Mouse (Mus musculus): ENCODE data around the gene Pced1b. TPM values are rescaled to one million over a fixed set of nuclear protein-coding genes. Genes with fewer than 3 reads are reported as not detected.

Pced1b gene
- polyA plus RNA-seq, 1 experiment = 3.5 TPM

DNA sequence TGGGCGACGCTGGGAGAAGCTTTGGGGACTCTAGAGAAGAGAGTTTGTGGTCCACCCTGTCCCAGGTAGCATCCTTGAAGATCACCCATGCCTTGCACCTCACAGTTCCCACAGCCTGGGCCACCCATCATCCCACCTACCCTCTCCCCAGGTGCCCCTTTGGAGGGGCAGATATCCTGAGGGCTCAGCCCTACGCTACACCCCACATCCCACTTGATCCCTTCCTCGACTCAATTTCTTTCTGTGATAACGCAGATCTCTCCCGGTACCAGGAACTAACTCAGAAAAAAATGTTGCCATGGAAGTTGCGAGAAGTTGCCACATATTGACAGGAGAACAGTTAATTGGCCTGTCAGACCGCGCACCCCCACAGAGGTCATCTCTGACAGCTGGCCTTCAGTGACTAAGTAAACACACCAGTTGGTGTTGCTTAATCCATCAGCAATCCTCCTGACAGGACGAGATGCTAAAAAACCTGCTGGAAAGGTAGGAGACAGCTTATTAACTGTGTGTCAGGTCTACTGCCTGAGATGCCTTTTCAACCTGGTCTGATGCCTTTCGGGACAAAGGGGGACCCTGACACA is 17.3 kb upstream of the Pced1b start:
- Histone ChIP-seq H3K4me1 (ENCODE audit: control insufficient read depth, insufficient read depth, low read length) (no peaks in the 10 kb centered on the region), H3K27ac (ENCODE audit: insufficient read depth, low read depth, low read length) (no peak overlapping the region), H3K4me3 (ENCODE audit: insufficient read depth, low read length) (no peak overlapping the region)
- no peak for TF ChIP-seq POLR2A (IDR thresholded peaks at IDR 0.05; ENCODE audit: borderline replicate concordance, low read depth, low read length)
- no peak for TF ChIP-seq CTCF (IDR thresholded peaks at IDR 0.05; ENCODE audit: low read depth, low read length)

DNA sequence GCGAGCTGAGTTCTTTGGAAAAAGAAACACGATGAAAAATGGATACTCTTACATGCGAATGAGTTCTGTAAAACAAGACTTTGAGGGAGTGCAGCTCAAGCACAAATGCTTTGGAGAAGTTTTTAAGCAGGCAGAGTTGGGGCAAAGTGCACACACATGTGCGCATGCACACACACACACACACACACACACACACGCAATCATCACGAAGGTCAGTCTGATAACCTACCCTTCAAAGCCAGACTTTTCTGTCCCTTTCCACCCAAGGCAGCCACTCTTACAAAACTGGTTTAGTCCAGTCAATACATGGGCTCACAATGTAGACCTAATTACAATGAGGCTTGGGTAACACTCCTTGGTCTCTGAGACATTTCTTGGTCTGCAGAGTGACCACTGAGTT is 12.8 kb upstream of the Pced1b start:
- TF ChIP-seq POLR2A (IDR thresholded peaks at IDR 0.05; ENCODE audit: borderline replicate concordance, low read depth, low read length) (no peak), CTCF (IDR thresholded peaks at IDR 0.05; ENCODE audit: low read depth, low read length) (no peak)
- H3K27ac ChIP-seq (ENCODE audit: insufficient read depth, low read depth, low read length) = no peak overlapping the region
- no peak overlapping the region for H3K4me3 ChIP-seq (ENCODE audit: insufficient read depth, low read length)
- H3K4me1 ChIP-seq (ENCODE audit: control insufficient read depth, insufficient read depth, low read length) = no peaks in the 10 kb centered on the region

DNA sequence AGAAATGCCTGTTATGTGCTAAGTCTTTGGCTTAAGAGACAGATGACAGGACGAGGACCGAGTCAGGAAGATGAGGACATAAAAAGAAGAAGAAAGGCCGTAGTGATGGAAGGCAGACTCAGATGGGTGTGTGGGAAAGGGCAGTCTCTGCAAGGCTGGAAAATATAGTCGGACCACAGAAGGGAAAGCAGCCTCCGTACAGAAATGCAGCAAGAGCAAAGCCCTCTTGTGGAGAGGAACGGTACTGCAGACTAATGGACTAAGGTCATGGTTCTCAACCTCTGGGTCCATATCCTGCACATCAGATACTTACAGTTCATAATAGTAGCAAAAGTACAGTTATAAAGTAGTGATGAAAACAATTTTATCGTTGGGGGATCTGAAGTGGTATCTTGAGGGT is 11.7 kb upstream of the Pced1b start:
- TF ChIP-seq POLR2A (IDR thresholded peaks at IDR 0.05; ENCODE audit: borderline replicate concordance, low read depth, low read length) (no peak), CTCF (IDR thresholded peaks at IDR 0.05; ENCODE audit: low read depth, low read length) (peak; percentile 39)
- Histone ChIP-seq H3K27ac (ENCODE audit: insufficient read depth, low read depth, low read length) (no peak overlapping the region), H3K4me3 (ENCODE audit: insufficient read depth, low read length) (no peak overlapping the region), H3K4me1 (ENCODE audit: control insufficient read depth, insufficient read depth, low read length) (no peaks in the 10 kb centered on the region)

DNA sequence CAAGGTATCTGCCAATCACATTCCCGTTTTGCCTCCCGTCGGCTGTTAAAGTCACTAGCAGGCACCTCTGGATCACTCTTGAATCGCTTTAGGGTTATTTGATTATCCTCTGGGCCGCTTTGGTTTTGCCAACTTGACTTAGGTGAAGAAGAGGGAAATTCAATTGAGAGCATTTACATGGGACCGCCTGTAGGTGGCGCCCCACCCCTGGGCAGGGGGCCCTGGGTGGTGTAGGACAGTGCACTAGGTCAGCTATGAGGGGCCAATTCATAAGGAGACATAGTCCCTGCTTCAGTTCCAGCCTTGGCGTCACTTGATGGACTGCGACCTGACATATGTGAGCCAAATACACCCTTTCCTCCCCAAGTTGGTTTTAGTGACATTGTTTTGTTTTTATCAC is 10.0 kb upstream of the Pced1b start:
- H3K4me1 ChIP-seq (ENCODE audit: control insufficient read depth, insufficient read depth, low read length) = no peaks in the 10 kb centered on the region
- H3K27ac ChIP-seq (ENCODE audit: insufficient read depth, low read depth, low read length) = no peak overlapping the region
- TF ChIP-seq CTCF (IDR thresholded peaks at IDR 0.05; ENCODE audit: low read depth, low read length) (peak; percentile 54; the same call in 1 of the 2 replicates), POLR2A (IDR thresholded peaks at IDR 0.05; ENCODE audit: borderline replicate concordance, low read depth, low read length) (no peak)
- H3K4me3 ChIP-seq (ENCODE audit: insufficient read depth, low read length) = no peak overlapping the region

DNA sequence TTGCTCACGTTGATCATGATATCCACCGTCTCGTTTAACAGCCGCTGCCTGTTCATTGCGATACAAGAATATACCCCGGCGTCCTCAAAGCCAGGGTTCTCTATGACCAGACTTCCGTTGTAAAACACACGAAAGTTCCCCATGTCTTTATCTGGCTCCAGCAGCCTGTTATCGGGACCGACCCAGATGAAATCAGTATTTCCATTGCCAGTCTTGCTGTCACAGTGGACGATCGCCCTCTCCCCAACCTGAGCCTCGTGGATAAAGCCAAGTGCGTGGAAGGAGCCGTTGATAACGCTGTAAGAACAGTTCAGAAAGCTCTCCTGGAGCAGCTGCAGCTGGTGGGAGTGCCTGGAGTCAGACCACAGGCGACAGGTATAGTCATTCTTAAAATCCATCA is 1.5 kb upstream of the Pced1b start:
- TF ChIP-seq CTCF (IDR thresholded peaks at IDR 0.05; ENCODE audit: low read depth, low read length) (no peak), POLR2A (IDR thresholded peaks at IDR 0.05; ENCODE audit: borderline replicate concordance, low read depth, low read length) (no peak)
- H3K4me3 ChIP-seq (ENCODE audit: insufficient read depth, low read length) = no peak overlapping the region
- H3K27ac ChIP-seq (ENCODE audit: insufficient read depth, low read depth, low read length) = no peak overlapping the region
- no peaks in the 10 kb centered on the region for H3K4me1 ChIP-seq (ENCODE audit: control insufficient read depth, insufficient read depth, low read length)

DNA sequence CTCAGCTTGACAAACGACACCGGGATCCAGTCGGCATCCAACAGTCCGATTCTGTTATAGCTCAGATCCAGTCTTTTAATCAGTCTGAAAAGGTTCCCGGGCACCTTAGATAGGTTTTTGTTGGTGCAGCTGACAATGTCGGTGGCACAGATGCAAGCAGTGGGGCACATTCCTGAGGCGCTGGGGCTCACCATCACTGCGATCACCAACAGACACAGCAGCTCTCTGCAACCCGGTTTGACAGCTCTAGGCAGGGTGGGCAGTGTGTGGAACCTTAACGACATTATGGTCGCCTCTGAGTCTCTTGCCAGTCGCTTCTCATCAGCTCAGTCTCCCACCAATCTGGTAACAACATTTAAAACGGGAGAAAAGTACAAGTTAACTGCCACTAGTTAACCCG is 651 bp upstream of the Pced1b start:
- TF ChIP-seq CTCF (IDR thresholded peaks at IDR 0.05; ENCODE audit: low read depth, low read length) (no peak), POLR2A (IDR thresholded peaks at IDR 0.05; ENCODE audit: borderline replicate concordance, low read depth, low read length) (no peak)
- Histone ChIP-seq H3K4me3 (ENCODE audit: insufficient read depth, low read length) (no peak overlapping the region), H3K4me1 (ENCODE audit: control insufficient read depth, insufficient read depth, low read length) (no peaks in the 10 kb centered on the region), H3K27ac (ENCODE audit: insufficient read depth, low read depth, low read length) (no peak overlapping the region)

DNA sequence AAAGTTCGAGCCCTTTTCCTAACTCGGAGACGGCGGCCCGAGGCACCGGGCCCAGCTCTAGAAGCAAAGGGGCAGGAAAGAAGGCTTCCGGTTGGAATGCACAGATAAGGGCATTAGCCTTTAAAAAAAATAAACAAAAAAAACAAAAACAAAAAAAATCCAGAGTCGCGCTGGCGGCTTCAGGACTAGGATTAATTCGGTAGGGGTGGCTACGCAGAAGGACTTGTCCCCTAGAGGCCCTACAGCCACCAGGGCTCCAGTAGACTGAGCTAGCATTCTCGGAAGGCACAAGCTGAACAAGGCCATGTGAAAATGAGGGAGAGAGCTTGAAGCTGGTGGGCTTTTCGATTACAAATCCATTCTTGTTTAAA is 869 bp downstream of the Pced1b start:
- no peaks in the 10 kb centered on the region for H3K4me1 ChIP-seq (ENCODE audit: control insufficient read depth, insufficient read depth, low read length)
- peak overlapping the region; percentile 45 for H3K4me3 ChIP-seq (ENCODE audit: insufficient read depth, low read length)
- no peak overlapping the region for H3K27ac ChIP-seq (ENCODE audit: insufficient read depth, low read depth, low read length)
- no peak for TF ChIP-seq CTCF (IDR thresholded peaks at IDR 0.05; ENCODE audit: low read depth, low read length)
- TF ChIP-seq POLR2A (IDR thresholded peaks at IDR 0.05; ENCODE audit: borderline replicate concordance, low read depth, low read length) = no peak

DNA sequence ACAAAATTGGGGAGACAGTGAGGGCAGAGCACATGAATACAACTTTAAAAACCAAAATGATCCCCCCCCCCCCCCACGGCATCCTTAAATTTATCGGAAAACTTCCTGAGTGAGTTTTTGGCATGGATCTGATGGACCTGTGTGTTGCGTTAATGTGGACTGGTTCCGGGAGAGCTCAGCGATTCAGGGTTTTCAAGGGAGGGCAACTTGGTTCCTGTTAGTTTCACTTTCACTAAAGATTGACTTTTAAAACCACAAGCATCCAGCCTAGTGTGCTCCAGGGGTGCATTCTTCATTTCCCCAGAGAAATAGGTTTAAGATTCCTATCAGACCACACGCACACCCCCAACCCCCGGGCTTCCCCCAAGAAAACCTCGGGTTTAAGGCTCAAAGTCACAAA is 1.4 kb downstream of the Pced1b start:
- peak overlapping the region; percentile 45 for H3K4me3 ChIP-seq (ENCODE audit: insufficient read depth, low read length)
- H3K27ac ChIP-seq (ENCODE audit: insufficient read depth, low read depth, low read length) = no peak overlapping the region
- TF ChIP-seq POLR2A (IDR thresholded peaks at IDR 0.05; ENCODE audit: borderline replicate concordance, low read depth, low read length) = no peak
- no peaks in the 10 kb centered on the region for H3K4me1 ChIP-seq (ENCODE audit: control insufficient read depth, insufficient read depth, low read length)

DNA sequence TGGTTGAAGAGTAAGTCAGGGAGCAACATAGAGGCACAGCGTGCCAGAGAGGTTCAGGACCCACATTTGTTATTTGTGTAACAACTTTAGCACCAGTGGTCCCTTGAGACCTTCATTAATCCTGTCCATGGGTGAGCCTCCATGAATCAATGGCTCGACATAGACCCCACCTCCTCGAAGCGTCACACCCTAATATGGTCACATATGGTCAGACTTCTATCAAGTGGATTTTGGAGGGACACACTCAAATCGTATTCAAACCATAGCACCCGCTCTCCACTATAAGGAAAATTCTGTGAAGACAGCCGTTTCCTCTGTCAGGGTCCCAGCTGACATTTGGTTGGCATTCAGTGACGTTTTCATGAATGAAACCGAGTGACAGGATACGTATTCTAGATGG is 2.4 kb downstream of the Pced1b start:
- Histone ChIP-seq H3K4me3 (ENCODE audit: insufficient read depth, low read length) (no peak overlapping the region), H3K4me1 (ENCODE audit: control insufficient read depth, insufficient read depth, low read length) (no peaks in the 10 kb centered on the region), H3K27ac (ENCODE audit: insufficient read depth, low read depth, low read length) (no peak overlapping the region)
- TF ChIP-seq POLR2A (IDR thresholded peaks at IDR 0.05; ENCODE audit: borderline replicate concordance, low read depth, low read length) = no peak
- no peak for TF ChIP-seq CTCF (IDR thresholded peaks at IDR 0.05; ENCODE audit: low read depth, low read length)

DNA sequence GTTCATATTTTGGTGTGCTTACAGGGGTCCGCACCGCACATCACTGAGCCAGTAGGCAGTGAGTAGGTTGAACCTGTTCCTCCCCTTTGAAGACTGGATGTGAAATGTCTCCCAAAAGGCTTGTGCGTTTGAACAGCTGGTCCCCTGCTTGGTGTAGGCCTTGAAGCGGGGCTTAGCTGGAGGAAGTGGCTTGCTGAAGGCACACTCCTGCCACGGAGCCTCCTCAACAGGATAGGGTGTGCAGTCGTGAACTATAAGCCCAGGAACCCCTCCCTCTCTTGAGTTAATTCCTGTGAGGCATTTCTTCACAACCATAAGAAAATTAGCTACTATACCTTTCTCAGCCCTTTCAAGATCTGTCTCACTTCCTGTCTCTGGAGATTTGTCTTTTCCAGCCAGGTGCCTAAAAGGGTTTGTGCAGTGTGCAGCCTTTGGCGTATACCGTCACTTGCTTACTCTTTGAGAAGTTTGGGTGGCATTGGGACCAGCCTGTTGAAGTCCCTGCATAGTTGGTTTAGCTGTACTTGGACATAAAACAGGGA is 5.7 kb downstream of the Pced1b start:
- H3K27ac ChIP-seq (ENCODE audit: insufficient read depth, low read depth, low read length) = no peak overlapping the region
- H3K4me1 ChIP-seq (ENCODE audit: control insufficient read depth, insufficient read depth, low read length) = no peaks in the 10 kb centered on the region
- no peak overlapping the region for H3K4me3 ChIP-seq (ENCODE audit: insufficient read depth, low read length)
- TF ChIP-seq CTCF (IDR thresholded peaks at IDR 0.05; ENCODE audit: low read depth, low read length) (no peak), POLR2A (IDR thresholded peaks at IDR 0.05; ENCODE audit: borderline replicate concordance, low read depth, low read length) (no peak)

DNA sequence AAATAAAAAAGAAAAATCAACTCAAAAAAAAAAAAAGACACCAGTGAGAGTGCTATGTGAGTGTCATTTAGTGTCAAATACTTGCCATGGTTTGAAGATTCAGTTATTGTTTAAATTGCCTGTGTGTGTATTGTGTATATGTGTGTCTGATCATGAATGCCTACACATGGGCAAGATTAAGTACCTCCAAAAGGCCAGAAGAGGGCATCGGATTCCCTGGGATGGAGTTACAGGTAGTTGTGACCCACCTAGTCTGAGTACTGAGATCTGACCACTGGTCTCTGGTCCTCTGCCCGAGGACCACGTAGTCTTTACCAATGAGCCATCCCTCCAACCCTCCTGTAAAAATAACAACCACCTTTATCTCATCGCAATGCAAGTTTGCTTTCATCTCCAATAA is 7.5 kb downstream of the Pced1b start:
- Histone ChIP-seq H3K27ac (ENCODE audit: insufficient read depth, low read depth, low read length) (no peak overlapping the region), H3K4me1 (ENCODE audit: control insufficient read depth, insufficient read depth, low read length) (no peaks in the 10 kb centered on the region), H3K4me3 (ENCODE audit: insufficient read depth, low read length) (no peak overlapping the region)
- TF ChIP-seq POLR2A (IDR thresholded peaks at IDR 0.05; ENCODE audit: borderline replicate concordance, low read depth, low read length) (no peak), CTCF (IDR thresholded peaks at IDR 0.05; ENCODE audit: low read depth, low read length) (no peak)
